Comparison of ENCODE assay signal across 8 mouse cellular contexts in genomic region chr17:12915881-12916583, GRCm38 (mm10). TPM values are rescaled to one million over a fixed set of nuclear protein-coding genes. Genes with fewer than 3 reads are reported as not detected.
DNase-seq lines count a peak whose midpoint lies in the region; ATAC-seq and TF ChIP-seq lines count a peak whose summit lies in the region.

Mrpl18 (minus strand) TSS chr17:12916345.

- no peak for TF ChIP-seq RAD21 in CH12.LX (IDR thresholded peaks at IDR 0.05; ENCODE audit: low read depth, low read length)

- H3K36me3 ChIP-seq in CH12.LX (replicated peaks in 1 of 2; ENCODE audit: control insufficient read depth in 1 of 2, insufficient read depth in 1 of 2, low read length in 1 of 2), result peaks cover 38 to 57% of the 10 kb centered on the region in 2 experiments
- peaks cover 20% of the 10 kb centered on the region; the same call in 1 of the 2 replicates for H3K36me3 ChIP-seq in forebrain, embryonic 11.5 days (ENCODE audit: control insufficient read depth, insufficient read depth, low read length)
- H3K36me3 ChIP-seq in heart, embryonic 16.5 days (ENCODE audit: control insufficient read depth, insufficient read depth), result peaks cover 45% of the 10 kb centered on the region
- peaks cover 63% of the 10 kb centered on the region for H3K36me3 ChIP-seq in liver, embryonic 15.5 days (replicated peaks)
- H3K36me3 ChIP-seq in neural tube, embryonic 12.5 days, result peaks cover 52% of the 10 kb centered on the region

- peak; percentile 99 for DNase-seq in CH12.LX (ENCODE audit: extremely low read depth)
- peak; percentile 99 for DNase-seq in c-Kit-positive CD71-positive TER-119-negative erythroid progenitor cells, embryonic 14.5 days (ENCODE audit: low read depth)
- DNase-seq in forebrain, embryonic 11.5 days (ENCODE audit: low spot score), result peak; percentile 99
- DNase-seq in kidney, postnatal 36 days, result peak; percentile 99 to 100
- DNase-seq in telencephalon, adult 2 months (ENCODE audit: low read depth, low spot score), result peak; percentile 100

- H3K27ac ChIP-seq in CH12.LX (ENCODE audit: insufficient read depth, low read depth), result peak within 1 kb of the TSS; percentile 72
- peak within 1 kb of the TSS; percentile 78 for H3K27ac ChIP-seq in forebrain, embryonic 11.5 days (ENCODE audit: low read depth, low read length)
- H3K27ac ChIP-seq in heart, embryonic 16.5 days (ENCODE audit: low read length), result peak within 1 kb of the TSS; percentile 94
- H3K27ac ChIP-seq in liver, embryonic 15.5 days (replicated peaks), result peak within 1 kb of the TSS; percentile 93
- H3K27ac ChIP-seq in neural tube, embryonic 12.5 days, result peak within 1 kb of the TSS; percentile 69

- in situ Hi-C loops in CH12.LX (cut with MboI; ENCODE audit: low pct_ligation_motif_present, low pct_unique_long_range_greater_than_20kb, low sequenced_read_pairs), result loop anchor here (5.0 kb wide), 1 partner anchor 34 kb away; no protein-coding TSS in a partner anchor

- H3K9ac ChIP-seq in CH12.LX (ENCODE audit: insufficient read depth, low read depth), result peak within 1 kb of the TSS; percentile 92
- peak within 1 kb of the TSS; percentile 96 for H3K9ac ChIP-seq in forebrain, embryonic 11.5 days (ENCODE audit: low read length)
- peak within 1 kb of the TSS; percentile 99 for H3K9ac ChIP-seq in heart, embryonic 16.5 days (ENCODE audit: low read length)
- peak within 1 kb of the TSS; percentile 97 for H3K9ac ChIP-seq in liver, embryonic 15.5 days
- H3K9ac ChIP-seq in neural tube, embryonic 12.5 days, result peak within 1 kb of the TSS; percentile 91

- under 1% methylated on average over 56 of the region's 56 CpGs for WGBS in forebrain, embryonic 11.5 days
- WGBS in heart, embryonic 16.5 days, result under 1% methylated on average over 56 of the region's 56 CpGs
- under 1% methylated on average over 56 of the region's 56 CpGs for WGBS in liver, embryonic 15.5 days (ENCODE audit: insufficient replicate concordance)
- WGBS in neural tube, embryonic 12.5 days, result under 1% methylated on average over 56 of the region's 56 CpGs

- peak within 1 kb of the TSS; percentile 80 for H3K4me2 ChIP-seq in CH12.LX (ENCODE audit: insufficient read depth, low read depth, poor library complexity, severe bottlenecking)
- H3K4me2 ChIP-seq in forebrain, embryonic 11.5 days (ENCODE audit: low read depth, low read length, severe bottlenecking), result peak within 1 kb of the TSS; percentile 77
- peak within 1 kb of the TSS; percentile 91 for H3K4me2 ChIP-seq in heart, embryonic 16.5 days (ENCODE audit: low read depth, low read length)
- H3K4me2 ChIP-seq in liver, embryonic 15.5 days, result peak within 1 kb of the TSS; percentile 76
- peak within 1 kb of the TSS; percentile 88 for H3K4me2 ChIP-seq in neural tube, embryonic 12.5 days (replicated peaks)

- H3K79me2 ChIP-seq in CH12.LX (replicated peaks; ENCODE audit: control insufficient read depth, extremely low read depth, insufficient read depth, poor library complexity, severe bottlenecking), result peaks cover 59% of the 10 kb centered on the region

- TF ChIP-seq POLR2A in CH12.LX (IDR thresholded peaks at IDR 0.05; ENCODE audit: low read depth, low read length), result peak; percentile 95

- no peaks in the 10 kb centered on the region for H3K27me3 ChIP-seq in CH12.LX (replicated peaks)
- H3K27me3 ChIP-seq in forebrain, embryonic 11.5 days (ENCODE audit: control insufficient read depth, insufficient read depth, low read length), result no peaks in the 10 kb centered on the region
- H3K27me3 ChIP-seq in heart, embryonic 16.5 days (ENCODE audit: control insufficient read depth, insufficient read depth, low read length), result no peaks in the 10 kb centered on the region
- H3K27me3 ChIP-seq in liver, embryonic 15.5 days, result no peaks in the 10 kb centered on the region
- H3K27me3 ChIP-seq in neural tube, embryonic 12.5 days (replicated peaks), result no peaks in the 10 kb centered on the region

- H3K4me1 ChIP-seq in CH12.LX (ENCODE audit: control insufficient read depth in 1 of 2, insufficient read depth in 2 of 2), result peaks cover 3 to 47% of the 10 kb centered on the region in 2 experiments; a peak in 3 of 4 replicates
- H3K4me1 ChIP-seq in forebrain, embryonic 11.5 days (replicated peaks; ENCODE audit: control insufficient read depth, insufficient read depth, low read length), result peaks cover 2% of the 10 kb centered on the region; the same call in 1 of the 2 replicates
- peaks cover 13% of the 10 kb centered on the region for H3K4me1 ChIP-seq in heart, embryonic 16.5 days (ENCODE audit: control insufficient read depth, insufficient read depth, low read length)
- peaks cover 25% of the 10 kb centered on the region for H3K4me1 ChIP-seq in liver, embryonic 15.5 days (replicated peaks)
- peaks cover 8% of the 10 kb centered on the region for H3K4me1 ChIP-seq in neural tube, embryonic 12.5 days

- no peak for TF ChIP-seq EP300 in CH12.LX (IDR thresholded peaks at IDR 0.05; ENCODE audit: low read length)

- peak within 1 kb of the TSS; percentile 90 to 98 (median 94) for H3K4me3 ChIP-seq in CH12.LX (replicated peaks in 1 of 3; ENCODE audit: low read depth in 2 of 3, low read length in 2 of 3, poor library complexity in 1 of 3)
- H3K4me3 ChIP-seq in forebrain, embryonic 11.5 days (ENCODE audit: low read depth, low read length), result peak within 1 kb of the TSS; percentile 80
- peak within 1 kb of the TSS; percentile 95 for H3K4me3 ChIP-seq in heart, embryonic 16.5 days (ENCODE audit: low read length)
- peak within 1 kb of the TSS; percentile 98 for H3K4me3 ChIP-seq in liver, embryonic 15.5 days (replicated peaks)
- peak within 1 kb of the TSS; percentile 76 for H3K4me3 ChIP-seq in neural tube, embryonic 12.5 days

- peak; percentile 99 for ATAC-seq in forebrain, embryonic 11.5 days (replicated peaks; ENCODE audit: low FRiP score)
- ATAC-seq in heart, embryonic 16.5 days (replicated peaks; ENCODE audit: extremely low read depth, insufficient read depth, low FRiP score), result peak; percentile 99
- peak; percentile 98 for ATAC-seq in liver, embryonic 15.5 days (ENCODE audit: insufficient read depth)
- peak; percentile 99 for ATAC-seq in neural tube, embryonic 12.5 days (ENCODE audit: low FRiP score, low read depth)

- no peaks in the 10 kb centered on the region for H3K9me3 ChIP-seq in CH12.LX (replicated peaks; ENCODE audit: low read length)
- H3K9me3 ChIP-seq in forebrain, embryonic 11.5 days (ENCODE audit: control insufficient read depth, low read length), result no peaks in the 10 kb centered on the region
- H3K9me3 ChIP-seq in heart, embryonic 16.5 days (replicated peaks; ENCODE audit: control insufficient read depth, low read length), result no peaks in the 10 kb centered on the region
- no peaks in the 10 kb centered on the region for H3K9me3 ChIP-seq in liver, embryonic 15.5 days (replicated peaks)
- H3K9me3 ChIP-seq in neural tube, embryonic 12.5 days, result no peaks in the 10 kb centered on the region

- dilution Hi-C loops in CH12.LX (cut with MboI; ENCODE audit: extremely low pct_ligation_motif_present, extremely low pct_unique_long_range_greater_than_20kb, low sequenced_read_pairs), result no loop called here

- no peak for TF ChIP-seq CTCF in CH12.LX (conservative IDR thresholded peaks at IDR 0.05 in 1 of 2, IDR thresholded peaks at IDR 0.05 in 1 of 2; ENCODE audit: low read depth in 2 of 2, low read length in 2 of 2)

TF ChIP-seq in CH12.LX, 34 proteins besides CTCF, POLR2A, EP300 and RAD21 (continues in another document):
- TF ChIP-seq SIN3A (IDR thresholded peaks at IDR 0.05; ENCODE audit: low read length) (peak; percentile 70), JUND (conservative IDR thresholded peaks at IDR 0.05; ENCODE audit: low read depth, low read length) (no peak), CHD1 (IDR thresholded peaks at IDR 0.05; ENCODE audit: low read depth, low read length) (no peak), RCOR1 (conservative IDR thresholded peaks at IDR 0.05; ENCODE audit: low read depth, low read length) (no peak), HCFC1 (IDR thresholded peaks at IDR 0.05; ENCODE audit: low read depth, low read length) (peak; percentile 88), MEF2A (IDR thresholded peaks at IDR 0.05; ENCODE audit: borderline replicate concordance, low read depth, low read length) (peak; percentile 4; the same call in 1 of the 2 replicates), E2F4 (IDR thresholded peaks at IDR 0.05; ENCODE audit: insufficient replicate concordance, low read depth, low read length) (peak; percentile 99), MAFK (IDR thresholded peaks at IDR 0.05; ENCODE audit: insufficient replicate concordance, low read length) (no peak), NELFE (IDR thresholded peaks at IDR 0.05; ENCODE audit: low read depth, low read length) (peak; percentile 92), JUN (IDR thresholded peaks at IDR 0.05; ENCODE audit: insufficient read depth, low read depth, low read length) (no peak), ZKSCAN1 (IDR thresholded peaks at IDR 0.05; ENCODE audit: borderline replicate concordance, low read depth, low read length) (no peak), ZMIZ1 (IDR thresholded peaks at IDR 0.05; ENCODE audit: low read depth, low read length) (peak; percentile 93), MXI1 (IDR thresholded peaks at IDR 0.05; ENCODE audit: low read depth, low read length) (peak; percentile 94), POLR2AphosphoS2 (IDR thresholded peaks at IDR 0.05; ENCODE audit: low read depth, low read length) (peak; percentile 78; the same call in 1 of the 2 replicates), NRF1 (IDR thresholded peaks at IDR 0.05; ENCODE audit: low read depth, low read length) (peak; percentile 48), TCF12 (IDR thresholded peaks at IDR 0.05; ENCODE audit: low read depth, low read length) (peak; percentile 40), CHD2 (IDR thresholded peaks at IDR 0.05; ENCODE audit: low read length) (peak; percentile 94), ELF1 (IDR thresholded peaks at IDR 0.05; ENCODE audit: low read depth, low read length) (peak; percentile 98), USF2 (conservative IDR thresholded peaks at IDR 0.05; ENCODE audit: low read depth, low read length) (no peak), GABPA (IDR thresholded peaks at IDR 0.05; ENCODE audit: insufficient replicate concordance, low read depth, low read length) (no peak; the same call in 1 of the 2 replicates), PAX5 (IDR thresholded peaks at IDR 0.05; ENCODE audit: low read length) (no peak), BHLHE40 (IDR thresholded peaks at IDR 0.05; ENCODE audit: low read depth, low read length) (no peak), ZC3H11A (IDR thresholded peaks at IDR 0.05; ENCODE audit: low read depth, low read length) (no peak)

RNA-seq across cellular contexts. Expression of gene Mrpl18, which starts in this region (rescaled TPM):
- total RNA-seq in CH12.LX (2012; rRNA removed) (132 and 184 TPM in 2 replicates), CH12.LX (2014; rRNA removed) (197 and 223 TPM in 2 replicates)
- 150 and 153 TPM in 2 replicates for polyA plus RNA-seq in CH12.LX (2012; ENCODE audit: insufficient read length, low read depth)
- polyA plus RNA-seq in forebrain, embryonic 11.5 days (2014; fragmentation: Nextera tagmentation; extraction: Ambion mirVana), result 172 and 187 TPM in 2 replicates
- polyA plus RNA-seq in heart, embryonic 16.5 days (2015; fragmentation: Nextera tagmentation; extraction: Ambion mirVana), result 191 and 213 TPM in 2 replicates
- 86.0 and 95.2 TPM in 2 replicates for polyA plus RNA-seq in liver, embryonic 15.5 days (2015; fragmentation: Nextera tagmentation; extraction: Ambion mirVana)
- 140 and 146 TPM in 2 replicates for polyA plus RNA-seq in neural tube, embryonic 12.5 days (2016; fragmentation: Nextera tagmentation; extraction: Ambion mirVana)

Comparison
In these comparisons a context has a peak if more than half of its experiments do, and no peak if none do; other contexts are left out.
1. Peak in every context shown above with its lines: DNase-seq, ATAC-seq, H3K4me3 ChIP-seq and H3K27ac ChIP-seq.